Mouse (Mus musculus) left cerebral cortex, postnatal 36 days (tissue): Measurements from ENCODE around the gene Phf6. TPM values are rescaled to one million over a fixed set of nuclear protein-coding genes. Genes with fewer than 3 reads are reported as not detected.
"Not testable (repeated sequence)": the region's sequence is repeated elsewhere in the genome, so short reads cannot be mapped to it uniquely, and the experiment has no call there.

Experiments
- DNase-seq, 2 experiments: peaks; one replicate each; pipeline ENCODE4 v3.0.0; 2021 to 2022; ENCODE audit warnings: low spot score in 2 of 2, mixed read lengths in 1 of 2
- intact Hi-C: fragments of 180-260 bp; cut with DNase I; formaldehyde crosslinking; loops from one replicate; pipeline ENCODE4 v1.15.1; 2025
- total RNA-seq, 2 experiments: library from RNA; stranded (reverse); gene quantifications; 2 replicates each; pipeline ENCODE4 v1.2.3; 2021

Gene Phf6
- total RNA-seq, 2 experiments from 2014 or later = 16.9 to 19.5 TPM

DNA sequence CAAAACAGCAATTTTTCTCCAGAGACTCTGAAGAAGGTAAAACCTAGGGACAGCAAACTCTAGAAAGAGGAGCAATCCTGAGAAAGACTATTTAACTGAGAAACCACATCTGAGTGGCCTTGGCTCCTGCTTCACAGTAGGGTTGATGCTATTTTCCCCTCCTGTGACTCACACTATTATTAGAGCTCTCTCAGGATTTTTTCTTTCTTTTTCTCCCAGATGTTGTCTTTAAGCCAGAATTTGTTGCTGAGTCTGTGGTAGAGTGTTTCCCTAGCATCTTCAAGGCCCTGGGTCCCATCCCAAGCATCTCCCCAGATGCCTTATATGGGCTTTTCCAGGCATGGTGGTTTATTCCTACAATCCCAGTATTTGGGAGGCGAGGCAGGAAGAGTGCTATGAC is 60.1 kb downstream of the Phf6 start:
- DNase-seq = no peak
- intact Hi-C loops = no loop called here

- intact Hi-C loops = no loop called here
- no peak for DNase-seq
These were observed 60.6 kb downstream of the Phf6 start for GRCm38 (mm10) chrX:52972680-52973079.

DNA sequence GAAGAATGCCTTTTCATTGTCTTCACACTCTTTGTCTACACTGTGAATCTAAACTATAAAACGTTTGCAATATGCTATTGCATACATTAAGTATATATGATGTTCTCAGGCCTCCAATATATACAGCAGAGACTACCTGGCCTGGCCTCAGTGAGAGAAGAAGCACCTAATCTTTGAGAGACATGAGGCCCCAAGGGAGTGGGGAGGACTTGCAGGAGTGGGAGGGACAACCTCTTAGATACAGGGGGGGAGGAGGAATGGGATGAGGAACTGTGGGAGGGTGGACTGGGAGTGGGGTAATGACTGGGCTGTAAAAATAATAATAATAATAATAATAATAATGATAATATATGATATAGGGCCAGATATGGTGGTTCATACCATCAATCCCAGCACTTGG is 66.5 kb downstream of the Phf6 start:
- intact Hi-C loops = no loop called here
- no peak for DNase-seq

DNA sequence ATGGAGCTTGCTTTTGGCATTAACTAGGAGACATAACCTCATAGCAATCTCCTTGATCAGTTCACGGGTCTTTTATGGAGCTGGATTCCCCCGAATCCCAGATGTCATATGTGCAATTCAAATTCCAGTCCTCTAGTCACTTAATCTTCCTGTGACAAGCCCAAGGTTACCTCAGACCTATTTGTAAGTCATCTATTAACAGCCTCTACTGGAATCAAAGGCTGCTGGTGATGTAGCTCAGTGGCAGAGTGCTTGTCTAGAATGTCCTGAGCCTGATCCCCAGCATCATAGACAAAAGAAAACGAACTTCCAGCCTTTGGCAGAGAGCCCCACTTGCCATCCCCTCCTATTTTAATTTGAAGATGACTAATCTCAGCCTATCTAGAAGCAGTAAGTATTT is 69.3 kb downstream of the Phf6 start:
- no peak for DNase-seq
- intact Hi-C loops = no loop called here

DNA sequence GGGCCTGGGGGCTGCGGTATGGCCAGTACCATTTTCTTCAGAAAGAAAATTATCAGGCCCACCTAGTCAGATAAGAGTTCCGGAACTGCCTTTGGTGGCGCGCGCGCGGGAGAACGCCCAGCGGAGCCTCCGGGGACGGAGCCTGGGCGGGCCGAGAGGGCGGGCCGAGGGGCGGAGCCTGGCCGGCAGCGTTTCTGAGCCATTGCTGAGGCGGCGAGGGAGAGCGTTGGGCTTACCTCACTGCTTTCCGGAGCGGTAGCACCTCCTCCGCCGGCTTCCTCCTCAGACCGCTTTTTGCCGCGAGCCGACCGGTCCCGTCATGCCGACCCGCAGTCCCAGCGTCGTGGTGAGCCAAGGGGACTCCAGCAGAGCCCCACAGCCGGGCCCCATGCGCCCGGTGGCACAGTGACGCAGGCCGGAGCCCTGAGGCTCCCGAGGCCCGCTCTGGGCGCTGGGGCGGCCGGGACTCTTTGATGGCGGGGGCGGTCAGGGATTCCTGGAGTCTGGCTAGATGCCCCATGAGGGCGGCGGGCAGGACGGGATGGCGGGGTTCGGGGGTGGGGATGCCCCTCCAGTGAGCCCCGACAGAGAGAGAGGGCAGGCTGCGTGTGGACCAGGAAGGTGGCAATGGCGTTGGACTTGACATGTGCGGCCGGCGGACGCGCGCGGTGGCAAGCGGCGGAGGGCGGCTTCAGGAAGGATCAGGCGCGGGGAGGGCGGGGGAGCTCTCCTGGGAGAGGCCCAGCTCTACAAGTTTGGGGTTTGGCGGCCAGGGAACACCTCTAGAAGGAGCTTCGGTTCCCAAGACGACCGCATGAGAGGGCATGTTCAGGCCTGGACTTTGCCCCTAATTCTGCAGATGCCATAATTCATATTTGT is 76.1 kb downstream of the Phf6 start, which contains the start of gene Hprt:
Hprt (plus strand) TSS at position 233 of the 879 bp plus-strand sequence.
- DNase-seq = peak; percentile 81 to 87
- intact Hi-C loops = no loop called here

DNA sequence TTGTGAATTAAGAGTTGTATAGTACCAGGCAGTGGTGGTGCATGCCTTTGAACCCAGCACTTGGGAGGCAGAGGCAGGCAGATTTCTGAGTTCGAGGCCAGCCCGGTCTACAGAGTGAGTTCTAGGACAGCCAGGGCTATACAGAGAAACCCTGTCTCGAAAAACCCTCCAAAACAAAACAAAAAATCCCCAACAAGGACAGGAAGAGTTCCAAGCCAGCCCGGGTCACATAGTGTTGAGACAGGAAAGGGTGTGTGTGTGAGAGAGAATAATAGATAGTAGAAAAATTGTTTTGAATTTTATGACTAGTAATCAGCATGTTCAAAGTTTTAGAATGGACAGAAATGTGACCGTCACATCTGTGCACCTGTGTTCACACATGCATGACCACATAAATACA is 82.7 kb downstream of the Phf6 start:
- intact Hi-C loops, DNase-seq: not testable (repeated sequence)

- not testable (repeated sequence) for DNase-seq
- intact Hi-C loops = loop anchor here (5.0 kb wide), 1 partner anchor 252 kb away; no protein-coding TSS in a partner anchor
These were observed 92.8 kb downstream of the Phf6 start for GRCm38 (mm10) chrX:53004887-53005286.

DNA sequence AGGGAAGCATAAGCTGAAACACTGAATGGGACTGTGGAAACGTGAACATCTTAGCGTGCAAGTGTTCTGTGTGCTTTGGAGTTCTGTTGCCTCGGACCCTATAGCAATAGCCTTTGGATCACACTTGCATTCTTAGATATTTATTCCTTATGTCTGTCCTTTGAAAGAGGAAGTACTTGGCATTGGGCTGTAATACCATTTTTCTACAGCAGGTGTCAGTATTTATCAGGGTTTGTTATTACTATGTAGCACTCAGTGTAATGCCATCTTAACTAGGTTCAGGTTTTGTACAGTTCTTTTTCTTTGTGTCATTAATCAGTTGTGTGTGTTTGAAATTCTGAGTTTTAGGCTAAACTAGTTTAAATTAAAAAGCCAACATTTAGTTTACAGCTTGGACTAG is 94.0 kb downstream of the Phf6 start:
- intact Hi-C loops = loop anchor here (5.0 kb wide), 1 partner anchor 251 kb away; no protein-coding TSS in a partner anchor

More for the DNA sequence above, 94.0 kb downstream of the Phf6 start:
- DNase-seq = no peak

Other genes with a start within 250 kb of the Phf6 start
- 1 to 10 TPM; 2.4 to 2.7 TPM for gene Ccdc160, start 121.1 kb upstream of the Phf6 start, total RNA-seq
- 100 to 1,000 TPM; 143 to 150 TPM for gene Hprt, start 75.9 kb downstream of the Phf6 start, total RNA-seq